Mouse (Mus musculus): ENCODE measurements around the gene T2.
"Not testable (repeated sequence)": the region's sequence is repeated elsewhere in the genome, so short reads cannot be mapped to it uniquely, and the experiment has no call there.

Gene T2

GRCm38 (mm10) chr17:8367514-8368480 lies 12.0 kb downstream of the T2 start:
- CTCF ChIA-PET: interaction anchor here (0.5 kb wide), 1 partner anchor 311 kb away, joined by 3 read pairs; no protein-coding TSS in a partner anchor

GRCm38 (mm10) chr17:8368570-8368969 lies 12.8 kb downstream of the T2 start:
- CTCF ChIA-PET: no interaction called here

GRCm38 (mm10) chr17:8369171-8369570 lies 13.4 kb downstream of the T2 start:
- CTCF ChIA-PET: no interaction called here

- CTCF ChIA-PET: no interaction called here
These were observed 14.9 kb downstream of the T2 start for GRCm38 (mm10) chr17:8370634-8371229.

GRCm38 (mm10) chr17:8371834-8372233 lies 16.0 kb downstream of the T2 start:
- CTCF ChIA-PET: no interaction called here

GRCm38 (mm10) chr17:8372286-8373046 lies 16.7 kb downstream of the T2 start:
- CTCF ChIA-PET: interaction anchor here (0.5 kb wide), 1 partner anchor 181 kb away, joined by 3 read pairs; no protein-coding TSS in a partner anchor

GRCm38 (mm10) chr17:8377298-8377697 lies 21.5 kb downstream of the T2 start:
- CTCF ChIA-PET: no interaction called here

- CTCF ChIA-PET: no interaction called here
These were observed 29.6 kb downstream of the T2 start for GRCm38 (mm10) chr17:8385441-8385840.

- CTCF ChIA-PET: no interaction called here
These were observed 32.7 kb downstream of the T2 start for GRCm38 (mm10) chr17:8388463-8388862.

GRCm38 (mm10) chr17:8388990-8389789 lies 33.4 kb downstream of the T2 start:
- CTCF ChIA-PET: no interaction called here

- CTCF ChIA-PET: no interaction called here
These were observed 34.0 kb downstream of the T2 start for GRCm38 (mm10) chr17:8389790-8390095.

GRCm38 (mm10) chr17:8390487-8390886 lies 34.7 kb downstream of the T2 start:
- CTCF ChIA-PET: no interaction called here

GRCm38 (mm10) chr17:8396371-8396770 lies 40.6 kb downstream of the T2 start:
- CTCF ChIA-PET: no interaction called here

GRCm38 (mm10) chr17:8397946-8398345 lies 42.2 kb downstream of the T2 start:
- CTCF ChIA-PET: no interaction called here

GRCm38 (mm10) chr17:8403932-8404331 lies 48.1 kb downstream of the T2 start:
- CTCF ChIA-PET: not testable (repeated sequence)

- CTCF ChIA-PET: no interaction called here
These were observed 50.5 kb downstream of the T2 start for GRCm38 (mm10) chr17:8406285-8406684.

GRCm38 (mm10) chr17:8408002-8408401 lies 52.2 kb downstream of the T2 start:
- CTCF ChIA-PET: not testable (repeated sequence)

- CTCF ChIA-PET: no interaction called here
These were observed 53.0 kb downstream of the T2 start for GRCm38 (mm10) chr17:8408589-8409295.

- CTCF ChIA-PET: interaction anchor here (0.6 kb wide), 2 partner anchors 67 to 530 kb away, joined by 7 to 9 read pairs; no protein-coding TSS in a partner anchor
These were observed 54.5 kb downstream of the T2 start for GRCm38 (mm10) chr17:8410330-8410729.

GRCm38 (mm10) chr17:8413656-8414055 lies 57.9 kb downstream of the T2 start:
- CTCF ChIA-PET: no interaction called here

GRCm38 (mm10) chr17:8415533-8415932 lies 59.7 kb downstream of the T2 start:
- CTCF ChIA-PET: no interaction called here
